Mouse (Mus musculus) CH12.LX (cell line): ENCODE data around the gene Smim26. TPM values are rescaled to one million over a fixed set of nuclear protein-coding genes. Genes with fewer than 3 reads are reported as not detected.

Experiments used
- DNase-seq: peaks from one replicate; pipeline ENCODE4 v3.0.0-alpha.2; 2013; ENCODE audit errors: extremely low read depth
- H3K27ac ChIP-seq: 2 replicates; pipeline ENCODE4 v1.5.1; 2012; ENCODE audit warnings: low read depth, mild to moderate bottlenecking, control low read depth, moderate library complexity; ENCODE audit not compliant: insufficient read depth
- H3K27me3 ChIP-seq: replicated peaks from 2 replicates; pipeline ENCODE3; 2012; ENCODE audit warnings: inconsistent platforms
- H3K36me3 ChIP-seq, 2 experiments: replicated peaks in 1 of 2; 2 replicates each; pipeline versions ENCODE3 to v1.6.1; 2012; ENCODE audit warnings: inconsistent platforms in 1 of 2, low read length in 1 of 2, mild to moderate bottlenecking in 1 of 2, mixed read lengths in 1 of 2, moderate library complexity in 1 of 2; ENCODE audit not compliant: control insufficient read depth in 1 of 2, insufficient read depth in 1 of 2
- H3K4me1 ChIP-seq, 2 experiments: 2 replicates each; pipeline ENCODE4 v1.6.1; 2012; ENCODE audit warnings: inconsistent platforms in 1 of 2, moderate library complexity in 1 of 2; ENCODE audit not compliant: insufficient read depth in 2 of 2, control insufficient read depth in 1 of 2
- H3K4me2 ChIP-seq: 2 replicates; pipeline ENCODE4 v1.6.1; 2012; ENCODE audit warnings: low read depth, mild to moderate bottlenecking, control low read depth; ENCODE audit not compliant: poor library complexity, insufficient read depth, severe bottlenecking
- H3K4me3 ChIP-seq, 3 experiments: fragments of 150-350 bp in 1 of 3; sonication (generic) in 1 of 3; replicated peaks in 1 of 3; 2 replicates each; pipeline versions ENCODE3 to v1.5.1; 2011 to 2012; ENCODE audit warnings: low read depth in 2 of 3, low read length in 2 of 3, mild to moderate bottlenecking in 2 of 3, moderate library complexity in 2 of 3, control low read depth in 1 of 3, improper control_type of control experiment in 1 of 3, inconsistent platforms in 1 of 3, mixed read lengths in 1 of 3; ENCODE audit not compliant: poor library complexity in 1 of 3
- H3K79me2 ChIP-seq: replicated peaks from 2 replicates; pipeline ENCODE4 v1.6.1; 2012; ENCODE audit warnings: mild to moderate bottlenecking, moderate library complexity; ENCODE audit not compliant: control insufficient read depth, poor library complexity, insufficient read depth, severe bottlenecking; ENCODE audit errors: extremely low read depth
- H3K9ac ChIP-seq: 2 replicates; pipeline ENCODE4 v1.6.1; 2012; ENCODE audit warnings: low read depth, mild to moderate bottlenecking, control low read depth, moderate library complexity; ENCODE audit not compliant: insufficient read depth
- H3K9me3 ChIP-seq: replicated peaks from 2 replicates; pipeline ENCODE3; 2012; ENCODE audit warnings: low read length, inconsistent platforms, mixed read lengths
- BHLHE40 ChIP-seq: IDR thresholded peaks from 2 replicates; pipeline ENCODE4 v1.6.1; 2011; ENCODE audit warnings: mild to moderate bottlenecking, low read depth, low read length, improper control_type of control experiment
- CTCF ChIP-seq, 2 experiments: IDR thresholded peaks in 1 of 2; conservative IDR thresholded peaks in 1 of 2; 2 replicates each; pipeline ENCODE4 v1.5.1; 2011 to 2012; ENCODE audit warnings: low read depth in 2 of 2, low read length in 2 of 2, improper control_type of control experiment in 1 of 2, inconsistent platforms in 1 of 2, mild to moderate bottlenecking in 1 of 2, moderate library complexity in 1 of 2
- E2F4 ChIP-seq: IDR thresholded peaks from 2 replicates; pipeline ENCODE4 v1.6.1; 2011; ENCODE audit warnings: low read depth, low read length, improper control_type of control experiment; ENCODE audit not compliant: insufficient replicate concordance
- ELF1 ChIP-seq: IDR thresholded peaks from 2 replicates; pipeline ENCODE4 v1.6.1; 2014; ENCODE audit warnings: low read depth, mild to moderate bottlenecking, inconsistent platforms, low read length, improper control_type of control experiment
- HCFC1 ChIP-seq: IDR thresholded peaks from 2 replicates; pipeline ENCODE4 v1.6.1; 2012; ENCODE audit warnings: low read depth, mild to moderate bottlenecking, inconsistent platforms, low read length, improper control_type of control experiment
- IRF4 ChIP-seq: IDR thresholded peaks from 2 replicates; pipeline ENCODE4 v1.6.1; 2014; ENCODE audit warnings: low read depth, mild to moderate bottlenecking, inconsistent platforms, low read length, improper control_type of control experiment
- KAT2A ChIP-seq: IDR thresholded peaks from 2 replicates; pipeline ENCODE4 v1.6.1; 2012; ENCODE audit warnings: low read length, improper control_type of control experiment, inconsistent platforms; ENCODE audit not compliant: insufficient replicate concordance
- MAFK ChIP-seq: IDR thresholded peaks from 2 replicates; pipeline ENCODE4 v1.6.1; 2011; ENCODE audit warnings: low read length, improper control_type of control experiment; ENCODE audit not compliant: insufficient replicate concordance
- MAX ChIP-seq: IDR thresholded peaks from 2 replicates; pipeline ENCODE4 v1.6.1; 2011; ENCODE audit warnings: low read length, improper control_type of control experiment
- MEF2A ChIP-seq: IDR thresholded peaks from 2 replicates; pipeline ENCODE4 v1.6.1; 2014; ENCODE audit warnings: low read depth, mild to moderate bottlenecking, inconsistent platforms, low read length, improper control_type of control experiment, borderline replicate concordance
- MXI1 ChIP-seq: IDR thresholded peaks from 2 replicates; pipeline ENCODE4 v1.6.1; 2011; ENCODE audit warnings: mild to moderate bottlenecking, low read depth, low read length, improper control_type of control experiment
- MYC ChIP-seq: IDR thresholded peaks from 2 replicates; pipeline ENCODE4 v1.6.1; 2011; ENCODE audit warnings: low read depth, mild to moderate bottlenecking, improper control_type of control experiment, low read length
- NELFE ChIP-seq: IDR thresholded peaks from 2 replicates; pipeline ENCODE4 v1.6.1; 2011; ENCODE audit warnings: low read depth, low read length, improper control_type of control experiment
- NRF1 ChIP-seq: IDR thresholded peaks from 2 replicates; pipeline ENCODE4 v1.6.1; 2014; ENCODE audit warnings: low read depth, mild to moderate bottlenecking, inconsistent platforms, low read length, improper control_type of control experiment, moderate library complexity
- PAX5 ChIP-seq: IDR thresholded peaks from 2 replicates; pipeline ENCODE4 v1.6.1; 2012; ENCODE audit warnings: low read length, inconsistent platforms, mixed read lengths
- POLR2A ChIP-seq: IDR thresholded peaks from 2 replicates; pipeline ENCODE4 v1.6.1; 2011; ENCODE audit warnings: low read depth, mild to moderate bottlenecking, improper control_type of control experiment, low read length
- POLR2AphosphoS2 ChIP-seq: IDR thresholded peaks from 2 replicates; pipeline ENCODE4 v1.6.1; 2011; ENCODE audit warnings: low read depth, low read length, improper control_type of control experiment
- RAD21 ChIP-seq: IDR thresholded peaks from 2 replicates; pipeline ENCODE4 v1.6.1; 2011; ENCODE audit warnings: low read depth, mild to moderate bottlenecking, low read length, improper control_type of control experiment, moderate library complexity
- SIN3A ChIP-seq: IDR thresholded peaks from 2 replicates; pipeline ENCODE4 v1.6.1; 2012; ENCODE audit warnings: low read length, improper control_type of control experiment, inconsistent platforms
- SMC3 ChIP-seq: IDR thresholded peaks from 2 replicates; pipeline ENCODE4 v1.6.1; 2011; ENCODE audit warnings: low read depth, low read length, improper control_type of control experiment
- TBP ChIP-seq: conservative IDR thresholded peaks from 2 replicates; pipeline ENCODE4 v1.6.1; 2011; ENCODE audit warnings: low read depth, low read length, improper control_type of control experiment
- TCF12 ChIP-seq: IDR thresholded peaks from 2 replicates; pipeline ENCODE4 v1.6.1; 2014; ENCODE audit warnings: low read depth, mild to moderate bottlenecking, inconsistent platforms, low read length, improper control_type of control experiment
- USF2 ChIP-seq: conservative IDR thresholded peaks from 2 replicates; pipeline ENCODE4 v1.6.1; 2011; ENCODE audit warnings: low read depth, low read length, improper control_type of control experiment
- ZKSCAN1 ChIP-seq: IDR thresholded peaks from 2 replicates; pipeline ENCODE4 v1.6.1; 2012; ENCODE audit warnings: low read depth, inconsistent platforms, low read length, improper control_type of control experiment, borderline replicate concordance
- ZMIZ1 ChIP-seq: IDR thresholded peaks from 2 replicates; pipeline ENCODE4 v1.6.1; 2012; ENCODE audit warnings: low read depth, mild to moderate bottlenecking, inconsistent platforms, low read length, improper control_type of control experiment
- dilution Hi-C: fragments of 300-500 bp; cut with MboI; formaldehyde crosslinking; loops from 2 replicates; pipeline ENCODE4 v1.14.3; 2020; ENCODE audit warnings: low sequenced_read_pairs; ENCODE audit not compliant: extremely low pct_unique_long_range_greater_than_20kb, extremely low pct_ligation_motif_present
- in situ Hi-C: fragments of 300-500 bp; cut with MboI; formaldehyde crosslinking; loops from 3 replicates; pipeline ENCODE4 v1.14.3; 2019; ENCODE audit warnings: low sequenced_read_pairs, low pct_ligation_motif_present, low pct_unique_long_range_greater_than_20kb, mixed read lengths
- polyA plus RNA-seq: library from polyadenylated mRNA; unstranded; fragments of >175 nt; gene quantifications from 2 replicates; pipeline ENCODE4 v1.2.1, GENCODE M21; 2012; ENCODE audit warnings: low read depth; ENCODE audit not compliant: insufficient read length
- total RNA-seq, 2 experiments: library from RNA; depleted of rRNA; stranded (reverse); fragments of 300-350 nt in 1 of 2; fragments of >200 nt in 1 of 2; gene quantifications; 2 replicates each; pipeline ENCODE4 v1.2.3; 2012 to 2014

The Smim26 gene
- total and polyA plus RNA-seq, 3 experiments = 34.7 to 59.7 (median 35.0) TPM

GRCm38 (mm10) chr2:144599831-144600687, 6.2 kb downstream of the Smim26 start, which contains the start of gene Dtd1:
Gene Dtd1 (plus strand): TSS chr2:144599897.
- dilution Hi-C loops (no loop called here), in situ Hi-C loops (no loop called here)
- no peak within 1 kb of the TSS for H3K27ac ChIP-seq
- peak; percentile 85 for DNase-seq
- no peaks in the 10 kb centered on the region for H3K9me3 ChIP-seq
- H3K79me2 ChIP-seq = no peaks in the 10 kb centered on the region
- no peaks in the 10 kb centered on the region for H3K27me3 ChIP-seq
- peak within 1 kb of the TSS; percentile 76 to 83 (median 80) for H3K4me3 ChIP-seq
- TF ChIP-seq SMC3 = peak; percentile 34; the same call in 1 of the 2 replicates
- peak; percentile 43; the same call in 1 of the 2 replicates for TF ChIP-seq NRF1
- no peak for TF ChIP-seq PAX5
- TF ChIP-seq IRF4 = peak; percentile 12; the same call in 1 of the 2 replicates
- TF ChIP-seq MXI1 = peak; percentile 69
- TF ChIP-seq TBP = peak; percentile 58; the same call in 1 of the 2 replicates
- peak; percentile 83 for TF ChIP-seq POLR2A
- no peak for TF ChIP-seq USF2
- no peak for TF ChIP-seq ZKSCAN1
- peak; percentile 69; the same call in 1 of the 2 replicates for TF ChIP-seq ZMIZ1
- peak in 1 of 2 experiments; percentile 81; a peak in 2 of 4 replicates for TF ChIP-seq CTCF (conservative IDR thresholded peaks at IDR 0.05 in 1 of 2, IDR thresholded peaks at IDR 0.05 in 1 of 2; ENCODE audit: low read depth in 2 of 2, low read length in 2 of 2)
- TF ChIP-seq MYC = peak; percentile 65; the same call in 1 of the 2 replicates
- TF ChIP-seq BHLHE40 = peak; percentile 97
- no peak for TF ChIP-seq KAT2A
- TF ChIP-seq MAFK = no peak
- TF ChIP-seq POLR2AphosphoS2 = peak; percentile 59; the same call in 1 of the 2 replicates
- TF ChIP-seq SIN3A = peak; percentile 65; the same call in 1 of the 2 replicates
- TF ChIP-seq TCF12 = peak; percentile 80
- TF ChIP-seq NELFE = peak; percentile 92
- peak; percentile 68 for TF ChIP-seq HCFC1
- TF ChIP-seq MEF2A = 0 out of 2 replicates have a peak, but pooled peaks have one; percentile 40
- TF ChIP-seq ELF1 = peak; percentile 81
- peak; percentile 76 for TF ChIP-seq MAX
- no peak for TF ChIP-seq E2F4
- peak; percentile 24 for TF ChIP-seq RAD21
- H3K4me1 ChIP-seq = peaks cover 0 to 11% of the 10 kb centered on the region in 2 experiments; a peak in 2 of 4 replicates
- peaks cover 0 to 25% of the 10 kb centered on the region in 2 experiments for H3K36me3 ChIP-seq
- H3K4me2 ChIP-seq = peak within 1 kb of the TSS; percentile 83
- H3K9ac ChIP-seq = peak within 1 kb of the TSS; percentile 54
